In genomic region chr4:153652841-153653240, GRCm38 (mm10) we compare ENCODE assay signal across 24 mouse cellular contexts.
A peak's percentile ranks its signal among the peaks of the same experiment; 100 is the strongest.
DNase-seq lines count a peak whose midpoint lies in the region; TF ChIP-seq lines count a peak whose summit lies in the region.
"Had no signal": no experiment of that assay in that cellular context is flagged by ENCODE, and none has a peak within 500 bp of the region (broad histone marks: within the 10 kb centered on the region; RNA-seq: fewer than 3 reads in every experiment).

No protein-coding gene starts in this region.

- WGBS in olfactory bulb, adult 2 months: 54% methylated on average over 11 of the region's 11 CpGs

- intact Hi-C loops in left cerebral cortex, postnatal 4 days (cut with DNase I): no loop called here

- TF ChIP-seq POLR2A in olfactory bulb, adult 2 months (IDR thresholded peaks at IDR 0.05; ENCODE audit: insufficient read depth, low read depth, low read length): no peak

- peaks cover 20% of the 10 kb centered on the region for H3K4me1 ChIP-seq in olfactory bulb, adult 2 months (ENCODE audit: control insufficient read depth, insufficient read depth, low read length)
- H3K4me1 ChIP-seq: forebrain, embryonic 13.5 days; heart, embryonic 13.5 days; liver, embryonic 13.5 days had no signal

- TF ChIP-seq CTCF in olfactory bulb, adult 2 months (IDR thresholded peaks at IDR 0.05; ENCODE audit: insufficient read depth, low read depth, low read length): no peak

- peak overlapping the region; percentile 46 for H3K27ac ChIP-seq in olfactory bulb, adult 2 months (ENCODE audit: insufficient read depth, low read depth, low read length)
- H3K27ac ChIP-seq: forebrain, embryonic 13.5 days; gastrocnemius, adult 2 months; heart, embryonic 13.5 days; hindbrain, embryonic 15.5 days; limb, embryonic 13.5 days; liver, embryonic 13.5 days had no signal

- peak; percentile 25 for DNase-seq in left cerebral cortex, adult 11 months (ENCODE audit: low spot score)
- DNase-seq in left cerebral cortex, postnatal 4 days: no peak
- DNase-seq in frontal cortex, postnatal 36 days (ENCODE audit: low spot score in 2 of 2): peak; percentile 34 to 48
- peak; percentile 20 for DNase-seq in right cerebral cortex, postnatal 4 days
- DNase-seq in heart, adult 8-10 months (ENCODE audit: low spot score): no peak
- DNase-seq in adrenal gland, postnatal 36 days: no peak
- DNase-seq in spleen, adult 18-20 months: no peak
- DNase-seq: adrenal gland, postnatal 10 days; cerebellum, adult 2 months; gastrocnemius, adult 2 months; heart, adult 11 months; heart, postnatal 36 days; kidney, postnatal 36 days; liver, embryonic 13.5 days; lung, embryonic 14.5 days; lung, postnatal 36 days; thymus, adult 18-20 months; thymus, postnatal 4 days had no signal

- no peak overlapping the region for H3K4me3 ChIP-seq in olfactory bulb, adult 2 months (ENCODE audit: insufficient read depth, low read depth, low read length)
- H3K4me3 ChIP-seq: embryonic facial prominence, embryonic 10.5 days; forebrain, embryonic 13.5 days; gastrocnemius, adult 2 months; heart, embryonic 13.5 days; hindbrain, embryonic 15.5 days; limb, embryonic 13.5 days; liver, embryonic 13.5 days had no signal

Comparison
In these comparisons a context has a peak if more than half of its experiments do, and no peak if none do; other contexts are left out.
1. DNase-seq: peak in left cerebral cortex, adult 11 months (single experiment), frontal cortex, postnatal 36 days (2 of 2) and right cerebral cortex, postnatal 4 days (single experiment); none in left cerebral cortex, postnatal 4 days (single experiment), heart, adult 8-10 months (single experiment), adrenal gland, postnatal 36 days (0 of 2) and spleen, adult 18-20 months (0 of 2).